Mouse (Mus musculus) embryonic fibroblast, embryonic 13.5 days (primary cell): ENCODE results near the gene Cfap97d2. TPM values are rescaled to one million over a fixed set of nuclear protein-coding genes. Genes with fewer than 3 reads are reported as not detected.

Experiments
- H3K27ac ChIP-seq: 2 replicates; pipeline ENCODE4 v1.5.1; 2012; ENCODE audit warnings: low read length, control low read depth, inconsistent platforms; ENCODE audit not compliant: insufficient read depth
- H3K4me1 ChIP-seq: 2 replicates; pipeline ENCODE4 v1.6.1; 2011; ENCODE audit warnings: low read length; ENCODE audit not compliant: control insufficient read depth, insufficient read depth
- H3K4me3 ChIP-seq: 2 replicates; pipeline ENCODE4 v1.5.1; 2011; ENCODE audit warnings: mild to moderate bottlenecking, control low read depth, low read length; ENCODE audit not compliant: insufficient read depth
- CTCF ChIP-seq: IDR thresholded peaks from 2 replicates; pipeline ENCODE4 v1.5.1; 2011; ENCODE audit warnings: mild to moderate bottlenecking, control low read depth, low read length, moderate library complexity, borderline replicate concordance; ENCODE audit not compliant: insufficient read depth
- POLR2A ChIP-seq: IDR thresholded peaks from 2 replicates; pipeline ENCODE4 v1.6.1; 2011; ENCODE audit warnings: low read depth, mild to moderate bottlenecking, control low read depth, low read length, moderate library complexity
- polyA plus RNA-seq: library from polyadenylated mRNA; stranded (reverse); fragments of >200 nt; gene quantifications from 2 replicates; pipeline ENCODE4 v1.2.4, GENCODE M21; 2011; ENCODE audit warnings: low read depth; ENCODE audit not compliant: missing spikeins, insufficient read length

Gene Cfap97d2
- polyA plus RNA-seq, 1 experiment: not detected

GRCm38 (mm10) chr8:13780536-13780935, 74.8 kb downstream of the Cfap97d2 start:
- no peak overlapping the region for H3K27ac ChIP-seq
- H3K4me3 ChIP-seq: no peak overlapping the region
- TF ChIP-seq CTCF: no peak
- no peak for TF ChIP-seq POLR2A
- no peaks in the 10 kb centered on the region; the same call in 1 of the 2 replicates for H3K4me1 ChIP-seq

- TF ChIP-seq POLR2A: peak; percentile 61; the same call in 1 of the 2 replicates
- TF ChIP-seq CTCF: 0 out of 2 replicates have a peak, but pooled peaks have one; percentile 28
- Histone ChIP-seq H3K27ac (peak within 1 kb of the TSS; percentile 98), H3K4me1 (peaks cover 3% of the 10 kb centered on the region), H3K4me3 (peak within 1 kb of the TSS; percentile 82)
Measured at GRCm38 (mm10) chr8:13785250-13785763, 79.6 kb downstream of the Cfap97d2 start, which contains the start of gene Upf3a. Gene Upf3a, plus strand, starts transcription at chr8:13785615.

- TF ChIP-seq CTCF (peak; percentile 67), POLR2A (peak; percentile 58)
- peaks cover 3% of the 10 kb centered on the region for H3K4me1 ChIP-seq
- peak overlapping the region; percentile 98 for H3K27ac ChIP-seq
- H3K4me3 ChIP-seq: peak overlapping the region; percentile 82
Measured at GRCm38 (mm10) chr8:13785764-13786299, 80.1 kb downstream of the Cfap97d2 start.

GRCm38 (mm10) chr8:13789606-13790005, 83.9 kb downstream of the Cfap97d2 start:
- Histone ChIP-seq H3K4me3 (no peak overlapping the region), H3K4me1 (peaks cover 3% of the 10 kb centered on the region), H3K27ac (no peak overlapping the region)
- TF ChIP-seq CTCF (no peak), POLR2A (no peak)

Other genes starting within 250 kb of the Cfap97d2 start
- gene Gas6, start 211.4 kb upstream of the Cfap97d2 start, polyA plus RNA-seq: 111 and 131 TPM in 2 replicates
- not detected in 2 replicates for gene 1700029H14Rik, start 143.4 kb upstream of the Cfap97d2 start, polyA plus RNA-seq
- 57.2 and 62.6 TPM in 2 replicates for gene Rasa3, start 28.3 kb upstream of the Cfap97d2 start, polyA plus RNA-seq
- 123 and 140 TPM in 2 replicates for gene Cdc16, start 51.8 kb downstream of the Cfap97d2 start, polyA plus RNA-seq
- 26.8 and 27.4 TPM in 2 replicates for gene Upf3a, start 79.7 kb downstream of the Cfap97d2 start, polyA plus RNA-seq
- gene AF366264, start 132.5 kb downstream of the Cfap97d2 start, polyA plus RNA-seq: not detected in 2 replicates
- 22.3 and 23.3 TPM in 2 replicates for gene Champ1, start 163.8 kb downstream of the Cfap97d2 start, polyA plus RNA-seq
- gene Coprs, start 184.4 kb downstream of the Cfap97d2 start, polyA plus RNA-seq: 12.3 and 14.3 TPM in 2 replicates